Mouse (Mus musculus): ENCODE measurements around the gene S100a14. TPM values are rescaled to one million over a fixed set of nuclear protein-coding genes. Genes with fewer than 3 reads are reported as not detected.

Gene S100a14
- polyA plus RNA-seq, 1 experiment: not detected

- Histone ChIP-seq H3K27ac (ENCODE audit: control insufficient read depth, insufficient read depth, low read depth, low read length) (no peak overlapping the region), H3K36me3 (ENCODE audit: control insufficient read depth, insufficient read depth, low read length) (no peaks in the 10 kb centered on the region), H3K27me3 (ENCODE audit: control insufficient read depth, insufficient read depth, low read length) (no peaks in the 10 kb centered on the region), H3K4me1 (ENCODE audit: control insufficient read depth, insufficient read depth, low read length) (no peaks in the 10 kb centered on the region), H3K4me3 (ENCODE audit: control insufficient read depth, low read depth, low read length) (no peak overlapping the region)
- no peak for TF ChIP-seq POLR2A (IDR thresholded peaks at IDR 0.05; ENCODE audit: control insufficient read depth, low read depth, low read length)
- TF ChIP-seq CTCF (IDR thresholded peaks at IDR 0.05; ENCODE audit: control insufficient read depth, insufficient read depth, insufficient replicate concordance, low read depth, low read length): no peak
Measured at GRCm38 (mm10) chr3:90525421-90525820, 1.2 kb upstream of the S100a14 start.

DNA sequence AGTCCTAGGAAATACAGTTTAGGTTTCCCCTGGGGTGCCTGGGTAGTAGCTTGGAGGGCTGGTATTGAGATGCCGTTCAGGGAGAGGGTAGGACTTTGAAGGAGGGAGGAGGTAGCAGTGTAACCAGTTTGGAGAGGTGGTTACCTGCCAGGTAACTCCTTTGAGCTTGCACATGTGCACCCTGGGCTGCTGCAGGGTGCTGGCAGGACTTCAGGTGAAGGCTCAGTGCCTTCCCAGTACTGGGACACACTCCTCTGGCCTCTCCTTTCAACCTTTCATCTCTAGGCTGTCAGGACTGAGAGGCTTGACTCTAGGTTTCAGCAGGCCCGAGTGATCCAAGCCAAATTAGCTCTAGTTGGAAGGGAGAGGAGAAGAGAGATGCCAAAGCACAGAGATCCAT, 580 bp upstream of the S100a14 start:
- Histone ChIP-seq H3K4me1 (ENCODE audit: control insufficient read depth, insufficient read depth, low read length) (no peaks in the 10 kb centered on the region), H3K36me3 (ENCODE audit: control insufficient read depth, insufficient read depth, low read length) (no peaks in the 10 kb centered on the region), H3K27ac (ENCODE audit: control insufficient read depth, insufficient read depth, low read depth, low read length) (no peak overlapping the region), H3K27me3 (ENCODE audit: control insufficient read depth, insufficient read depth, low read length) (no peaks in the 10 kb centered on the region), H3K4me3 (ENCODE audit: control insufficient read depth, low read depth, low read length) (no peak overlapping the region)
- TF ChIP-seq CTCF (IDR thresholded peaks at IDR 0.05; ENCODE audit: control insufficient read depth, insufficient read depth, insufficient replicate concordance, low read depth, low read length): no peak
- TF ChIP-seq POLR2A (IDR thresholded peaks at IDR 0.05; ENCODE audit: control insufficient read depth, low read depth, low read length): no peak

- Histone ChIP-seq H3K27ac (ENCODE audit: control insufficient read depth, insufficient read depth, low read depth, low read length) (no peak overlapping the region), H3K27me3 (ENCODE audit: control insufficient read depth, insufficient read depth, low read length) (no peaks in the 10 kb centered on the region), H3K4me3 (ENCODE audit: control insufficient read depth, low read depth, low read length) (no peak overlapping the region), H3K36me3 (ENCODE audit: control insufficient read depth, insufficient read depth, low read length) (no peaks in the 10 kb centered on the region), H3K4me1 (ENCODE audit: control insufficient read depth, insufficient read depth, low read length) (no peaks in the 10 kb centered on the region)
- TF ChIP-seq POLR2A (IDR thresholded peaks at IDR 0.05; ENCODE audit: control insufficient read depth, low read depth, low read length) (no peak), CTCF (IDR thresholded peaks at IDR 0.05; ENCODE audit: control insufficient read depth, insufficient read depth, insufficient replicate concordance, low read depth, low read length) (no peak)
Measured at GRCm38 (mm10) chr3:90527291-90527873, 726 bp downstream of the S100a14 start.

GRCm38 (mm10) chr3:90531713-90532112, 5.1 kb downstream of the S100a14 start:
- H3K4me3 ChIP-seq (ENCODE audit: control insufficient read depth, low read depth, low read length): no peak overlapping the region
- TF ChIP-seq POLR2A (IDR thresholded peaks at IDR 0.05; ENCODE audit: control insufficient read depth, low read depth, low read length): no peak
- no peak for TF ChIP-seq CTCF (IDR thresholded peaks at IDR 0.05; ENCODE audit: control insufficient read depth, insufficient read depth, insufficient replicate concordance, low read depth, low read length)
- no peak overlapping the region for H3K27ac ChIP-seq (ENCODE audit: control insufficient read depth, insufficient read depth, low read depth, low read length)
- no peaks in the 10 kb centered on the region for H3K4me1 ChIP-seq (ENCODE audit: control insufficient read depth, insufficient read depth, low read length)
- no peaks in the 10 kb centered on the region for H3K36me3 ChIP-seq (ENCODE audit: control insufficient read depth, insufficient read depth, low read length)
- H3K27me3 ChIP-seq (ENCODE audit: control insufficient read depth, insufficient read depth, low read length): no peaks in the 10 kb centered on the region

DNA sequence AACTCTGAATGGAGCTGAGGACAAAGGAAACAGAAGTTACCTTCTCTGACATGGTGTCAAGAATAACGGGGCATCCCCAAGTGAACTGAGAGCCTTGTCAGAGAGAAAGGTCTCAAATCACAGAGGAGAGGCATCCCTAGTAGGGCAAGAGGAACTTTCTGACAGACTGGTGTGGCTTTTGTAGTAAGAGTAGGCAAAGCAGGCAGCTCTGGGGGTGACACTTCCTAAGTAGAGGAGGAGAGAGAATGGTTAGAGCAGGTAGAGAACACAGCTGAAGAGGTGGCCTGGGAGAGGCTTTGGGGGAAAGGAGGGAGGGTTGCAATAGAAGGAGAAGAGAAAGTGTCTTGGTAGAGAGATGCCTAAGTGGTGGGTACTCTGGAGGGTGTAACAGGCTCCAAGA, 8.8 kb downstream of the S100a14 start:
- H3K36me3 ChIP-seq (ENCODE audit: control insufficient read depth, insufficient read depth, low read length): no peaks in the 10 kb centered on the region
- H3K27me3 ChIP-seq (ENCODE audit: control insufficient read depth, insufficient read depth, low read length): no peaks in the 10 kb centered on the region
- TF ChIP-seq POLR2A (IDR thresholded peaks at IDR 0.05; ENCODE audit: control insufficient read depth, low read depth, low read length) (no peak), CTCF (IDR thresholded peaks at IDR 0.05; ENCODE audit: control insufficient read depth, insufficient read depth, insufficient replicate concordance, low read depth, low read length) (no peak)

GRCm38 (mm10) chr3:90537141-90537904, 10.7 kb downstream of the S100a14 start, which contains the start of gene S100a16:
Gene S100a16, plus strand, starts transcription at chr3:90537254.
- no peaks in the 10 kb centered on the region for H3K27me3 ChIP-seq (ENCODE audit: control insufficient read depth, insufficient read depth, low read length)
- no peaks in the 10 kb centered on the region for H3K4me1 ChIP-seq (ENCODE audit: control insufficient read depth, insufficient read depth, low read length)
- H3K27ac ChIP-seq (ENCODE audit: control insufficient read depth, insufficient read depth, low read depth, low read length): no peak within 1 kb of the TSS
- no peaks in the 10 kb centered on the region for H3K36me3 ChIP-seq (ENCODE audit: control insufficient read depth, insufficient read depth, low read length)
- peak within 1 kb of the TSS; percentile 51 for H3K4me3 ChIP-seq (ENCODE audit: control insufficient read depth, low read depth, low read length)
- TF ChIP-seq POLR2A (IDR thresholded peaks at IDR 0.05; ENCODE audit: control insufficient read depth, low read depth, low read length) (no peak; the same call in 1 of the 2 replicates), CTCF (IDR thresholded peaks at IDR 0.05; ENCODE audit: control insufficient read depth, insufficient read depth, insufficient replicate concordance, low read depth, low read length) (no peak)

More for the DNA sequence above, 8.8 kb downstream of the S100a14 start:
- Histone ChIP-seq H3K27ac (ENCODE audit: control insufficient read depth, insufficient read depth, low read depth, low read length) (no peak overlapping the region), H3K4me1 (ENCODE audit: control insufficient read depth, insufficient read depth, low read length) (no peaks in the 10 kb centered on the region), H3K4me3 (ENCODE audit: control insufficient read depth, low read depth, low read length) (no peak overlapping the region)

GRCm38 (mm10) chr3:90537905-90538296, 11.2 kb downstream of the S100a14 start:
- Histone ChIP-seq H3K36me3 (ENCODE audit: control insufficient read depth, insufficient read depth, low read length) (no peaks in the 10 kb centered on the region), H3K27ac (ENCODE audit: control insufficient read depth, insufficient read depth, low read depth, low read length) (no peak overlapping the region), H3K4me1 (ENCODE audit: control insufficient read depth, insufficient read depth, low read length) (no peaks in the 10 kb centered on the region), H3K27me3 (ENCODE audit: control insufficient read depth, insufficient read depth, low read length) (no peaks in the 10 kb centered on the region), H3K4me3 (ENCODE audit: control insufficient read depth, low read depth, low read length) (peak overlapping the region; percentile 51)
- TF ChIP-seq POLR2A (IDR thresholded peaks at IDR 0.05; ENCODE audit: control insufficient read depth, low read depth, low read length) (no peak), CTCF (IDR thresholded peaks at IDR 0.05; ENCODE audit: control insufficient read depth, insufficient read depth, insufficient replicate concordance, low read depth, low read length) (no peak)

Measured in testis, adult 2 months (tissue).